Mouse (Mus musculus) liver, embryonic 13.5 days (tissue): ENCODE data around the gene Slc39a11. TPM values are rescaled to one million over a fixed set of nuclear protein-coding genes. Genes with fewer than 3 reads are reported as not detected.

Experiments used
- ATAC-seq: fragments of 200-750 bp; cut with Nextera tagmentation; 2 replicates; pipeline ENCODE4 v1.8.0; 2017; ENCODE audit warnings: low read depth, mild to moderate bottlenecking, moderate number of reproducible peaks, moderate library complexity
- DNase-seq: peaks from one replicate; pipeline ENCODE4 v3.0.0; 2022
- H3K27ac ChIP-seq: fragments of 300-500 bp; sonication (generic); 2 replicates; pipeline ENCODE4 v1.5.1; 2015; ENCODE audit warnings: moderate library complexity, mild to moderate bottlenecking, inconsistent platforms
- H3K27me3 ChIP-seq: fragments of 300-500 bp; sonication (generic); 2 replicates; pipeline ENCODE4 v1.6.1; 2015; ENCODE audit warnings: mild to moderate bottlenecking, inconsistent platforms
- H3K36me3 ChIP-seq: fragments of 300-500 bp; sonication (generic); 2 replicates; pipeline ENCODE4 v1.6.1; 2015; ENCODE audit warnings: mild to moderate bottlenecking, inconsistent platforms
- H3K4me1 ChIP-seq: fragments of 300-500 bp; sonication (generic); replicated peaks from 2 replicates; pipeline ENCODE4 v1.6.1; 2015; ENCODE audit warnings: inconsistent platforms
- H3K4me2 ChIP-seq: fragments of 300-500 bp; sonication (generic); 2 replicates; pipeline ENCODE4 v1.6.1; 2015; ENCODE audit warnings: inconsistent platforms, mild to moderate bottlenecking, moderate library complexity
- H3K4me3 ChIP-seq: fragments of 300-500 bp; sonication (generic); replicated peaks from 2 replicates; pipeline ENCODE4 v1.5.1; 2015; ENCODE audit warnings: mild to moderate bottlenecking, inconsistent platforms
- H3K9ac ChIP-seq: fragments of 300-500 bp; sonication (generic); 2 replicates; pipeline ENCODE4 v1.6.1; 2015; ENCODE audit warnings: mild to moderate bottlenecking, inconsistent platforms
- H3K9me3 ChIP-seq: fragments of 300-500 bp; sonication (generic); replicated peaks from 2 replicates; pipeline ENCODE4 v1.6.1; 2016; ENCODE audit warnings: inconsistent platforms
- WGBS: fragments of 180-500 bp; shearing (Covaris S2); methylation state at CpG from one replicate; pipeline ENCODE4 v1.1.7; 2015; ENCODE audit not compliant: insufficient replicate concordance; 5-methylcytosine and 5-hydroxymethylcytosine counted together
- polyA plus RNA-seq: library from polyadenylated mRNA; unstranded; fragments of >200 nt; fragmentation: Nextera tagmentation; extraction: Ambion mirVana; gene quantifications from 2 replicates; pipeline ENCODE4 v1.2.1, GENCODE M21; 2015

The Slc39a11 gene
- polyA plus RNA-seq, 1 experiment from 2014 or later, result 15.0 TPM

GRCm38 (mm10) chr11:113362617-113363016, 287.3 kb downstream of the Slc39a11 start:
- WGBS, result 63% methylated on average over 7 of the region's 7 CpGs
- no peak overlapping the region for H3K4me2 ChIP-seq

GRCm38 (mm10) chr11:113360049-113360835, 289.6 kb downstream of the Slc39a11 start:
- whole genome bisulfite sequencing, result 82% methylated on average over 10 of the region's 10 CpGs
- H3K9me3 ChIP-seq, result no peaks in the 10 kb centered on the region; the same call in 1 of the 2 replicates

More at GRCm38 (mm10) chr11:113362617-113363016, 287.3 kb downstream of the Slc39a11 start:
- ATAC-seq (no peak), DNase-seq (no peak)
- Histone ChIP-seq H3K27ac (no peak overlapping the region), H3K9me3 (no peaks in the 10 kb centered on the region; the same call in 1 of the 2 replicates), H3K36me3 (peaks cover 5% of the 10 kb centered on the region; the same call in 1 of the 2 replicates), H3K27me3 (no peaks in the 10 kb centered on the region), H3K9ac (no peak overlapping the region), H3K4me3 (no peak overlapping the region), H3K4me1 (no peaks in the 10 kb centered on the region; the same call in 1 of the 2 replicates)

GRCm38 (mm10) chr11:113355932-113356331, 293.9 kb downstream of the Slc39a11 start:
- 74% methylated on average over 5 of the region's 5 CpGs for WGBS
- Histone ChIP-seq H3K4me3 (no peak overlapping the region), H3K4me1 (no peaks in the 10 kb centered on the region), H3K36me3 (peaks cover 5% of the 10 kb centered on the region; the same call in 1 of the 2 replicates), H3K4me2 (no peak overlapping the region), H3K27ac (no peak overlapping the region), H3K9me3 (no peaks in the 10 kb centered on the region; the same call in 1 of the 2 replicates), H3K9ac (no peak overlapping the region), H3K27me3 (no peaks in the 10 kb centered on the region)
- DNase-seq, result no peak
- no peak for ATAC-seq

More at GRCm38 (mm10) chr11:113360049-113360835, 289.6 kb downstream of the Slc39a11 start:
- H3K27me3 ChIP-seq, result no peaks in the 10 kb centered on the region
- ATAC-seq, result no peak
- no peak overlapping the region for H3K4me3 ChIP-seq
- no peak overlapping the region for H3K27ac ChIP-seq
- no peak for DNase-seq
- H3K9ac ChIP-seq, result no peak overlapping the region
- no peaks in the 10 kb centered on the region for H3K4me1 ChIP-seq
- H3K4me2 ChIP-seq, result no peak overlapping the region
- H3K36me3 ChIP-seq, result peaks cover 5% of the 10 kb centered on the region; the same call in 1 of the 2 replicates

GRCm38 (mm10) chr11:113352085-113352815, 297.6 kb downstream of the Slc39a11 start:
- Histone ChIP-seq H3K4me2 (no peak overlapping the region), H3K36me3 (peaks cover 8% of the 10 kb centered on the region; the same call in 1 of the 2 replicates), H3K27me3 (no peaks in the 10 kb centered on the region), H3K4me3 (no peak overlapping the region), H3K9me3 (peaks cover 14% of the 10 kb centered on the region), H3K4me1 (no peaks in the 10 kb centered on the region), H3K9ac (no peak overlapping the region), H3K27ac (no peak overlapping the region)
- ATAC-seq, result no peak
- WGBS, result 57% methylated on average over 11 of the region's 12 CpGs
- no peak for DNase-seq

- Histone ChIP-seq H3K4me2 (no peak overlapping the region), H3K4me3 (no peak overlapping the region), H3K4me1 (no peaks in the 10 kb centered on the region), H3K9me3 (peaks cover 14% of the 10 kb centered on the region), H3K27me3 (no peaks in the 10 kb centered on the region), H3K27ac (no peak overlapping the region), H3K9ac (no peak overlapping the region), H3K36me3 (peaks cover 8% of the 10 kb centered on the region; the same call in 1 of the 2 replicates)
- 68% methylated on average over 4 of the region's 4 CpGs for WGBS
- DNase-seq (no peak), ATAC-seq (no peak)
These were observed 299.3 kb downstream of the Slc39a11 start for GRCm38 (mm10) chr11:113350583-113350982.

GRCm38 (mm10) chr11:113346895-113347514, 302.9 kb downstream of the Slc39a11 start:
- H3K27me3 ChIP-seq, result no peaks in the 10 kb centered on the region
- H3K9me3 ChIP-seq, result peaks cover 14% of the 10 kb centered on the region
- 71% methylated on average over 9 of the region's 9 CpGs for WGBS
- no peak overlapping the region for H3K9ac ChIP-seq
- ATAC-seq (no peak), DNase-seq (no peak)
- no peak overlapping the region for H3K4me2 ChIP-seq
- H3K27ac ChIP-seq, result no peak overlapping the region
- no peaks in the 10 kb centered on the region for H3K4me1 ChIP-seq
- H3K4me3 ChIP-seq, result no peak overlapping the region
- H3K36me3 ChIP-seq, result peaks cover 8% of the 10 kb centered on the region; the same call in 1 of the 2 replicates

- ATAC-seq (no peak), DNase-seq (no peak)
- H3K27me3 ChIP-seq, result no peaks in the 10 kb centered on the region
- H3K9me3 ChIP-seq, result no peaks in the 10 kb centered on the region
- WGBS, result 39% methylated on average over 8 of the region's 8 CpGs
- no peaks in the 10 kb centered on the region for H3K36me3 ChIP-seq
- H3K9ac ChIP-seq, result no peak overlapping the region
- no peak overlapping the region for H3K4me2 ChIP-seq
- no peak overlapping the region for H3K4me3 ChIP-seq
- no peak overlapping the region for H3K27ac ChIP-seq
- no peaks in the 10 kb centered on the region for H3K4me1 ChIP-seq
These were observed 310.1 kb downstream of the Slc39a11 start for GRCm38 (mm10) chr11:113339770-113340169.

- H3K27ac ChIP-seq, result no peak overlapping the region
- no peak overlapping the region for H3K4me3 ChIP-seq
- H3K9me3 ChIP-seq, result no peaks in the 10 kb centered on the region
- H3K4me1 ChIP-seq, result no peaks in the 10 kb centered on the region
- H3K36me3 ChIP-seq, result no peaks in the 10 kb centered on the region
- H3K4me2 ChIP-seq, result no peak overlapping the region
- no peak overlapping the region for H3K9ac ChIP-seq
- 57% methylated on average over 5 of the region's 5 CpGs for WGBS
- DNase-seq (no peak), ATAC-seq (no peak)
- no peaks in the 10 kb centered on the region for H3K27me3 ChIP-seq
These were observed 311.3 kb downstream of the Slc39a11 start for GRCm38 (mm10) chr11:113338581-113338980.

- DNase-seq (no peak), ATAC-seq (no peak)
- H3K4me2 ChIP-seq, result no peak overlapping the region
- H3K9me3 ChIP-seq, result no peaks in the 10 kb centered on the region
- H3K4me3 ChIP-seq, result no peak overlapping the region
- no peak overlapping the region for H3K27ac ChIP-seq
- no peaks in the 10 kb centered on the region for H3K27me3 ChIP-seq
- no peaks in the 10 kb centered on the region for H3K36me3 ChIP-seq
- H3K4me1 ChIP-seq, result no peaks in the 10 kb centered on the region
- 60% methylated on average over 5 of the region's 5 CpGs for WGBS
- H3K9ac ChIP-seq, result no peak overlapping the region
These were observed 314.2 kb downstream of the Slc39a11 start for GRCm38 (mm10) chr11:113335706-113336105.

GRCm38 (mm10) chr11:113334444-113334881, 315.4 kb downstream of the Slc39a11 start:
- H3K27ac ChIP-seq, result no peak overlapping the region
- ATAC-seq (no peak; the same call in 1 of the 2 replicates), DNase-seq (no peak)
- H3K4me3 ChIP-seq, result no peak overlapping the region
- no peaks in the 10 kb centered on the region for H3K36me3 ChIP-seq
- 15% methylated on average over 5 of the region's 5 CpGs for WGBS
- H3K4me1 ChIP-seq, result no peaks in the 10 kb centered on the region
- H3K27me3 ChIP-seq, result no peaks in the 10 kb centered on the region
- H3K4me2 ChIP-seq, result no peak overlapping the region
- H3K9me3 ChIP-seq, result no peaks in the 10 kb centered on the region
- no peak overlapping the region for H3K9ac ChIP-seq

- no peak for DNase-seq
- Histone ChIP-seq H3K36me3 (no peaks in the 10 kb centered on the region), H3K27me3 (no peaks in the 10 kb centered on the region), H3K9ac (no peak overlapping the region), H3K4me3 (no peak overlapping the region), H3K4me2 (no peak overlapping the region), H3K4me1 (no peaks in the 10 kb centered on the region), H3K27ac (no peak overlapping the region), H3K9me3 (no peaks in the 10 kb centered on the region)
- 70% methylated on average over 9 of the region's 9 CpGs for WGBS
- ATAC-seq, result no peak
These were observed 316.3 kb downstream of the Slc39a11 start for GRCm38 (mm10) chr11:113333535-113333934.
